Mouse (Mus musculus) MN1 (cell line): ENCODE results near the gene Tspear.

Experiments
- DNase-seq: peaks from one replicate; pipeline ENCODE4 v3.0.0-alpha.2; 2016; ENCODE audit warnings: low spot score

The Tspear gene

GRCm38 (mm10) chr10:77878985-77879384 is 192.6 kb downstream of the Tspear start:
- peak; percentile 52 for DNase-seq

GRCm38 (mm10) chr10:77880305-77880704 is 193.9 kb downstream of the Tspear start:
- peak; percentile 68 for DNase-seq

- DNase-seq = no peak
Measured at GRCm38 (mm10) chr10:77882553-77882952, 196.2 kb downstream of the Tspear start.

- DNase-seq = no peak
Measured at GRCm38 (mm10) chr10:77886007-77886747, 199.8 kb downstream of the Tspear start.

GRCm38 (mm10) chr10:77890987-77891565 is 204.7 kb downstream of the Tspear start:
- DNase-seq = no peak

GRCm38 (mm10) chr10:77895562-77895961 is 209.2 kb downstream of the Tspear start:
- peak; percentile 91 for DNase-seq

- no peak for DNase-seq
Measured at GRCm38 (mm10) chr10:77900126-77900525, 213.8 kb downstream of the Tspear start.

- DNase-seq = peak; percentile 49
Measured at GRCm38 (mm10) chr10:77900903-77901818, 214.8 kb downstream of the Tspear start.

GRCm38 (mm10) chr10:77901871-77902210 is 215.5 kb downstream of the Tspear start:
- DNase-seq = no peak

GRCm38 (mm10) chr10:77902211-77902893 is 216.0 kb downstream of the Tspear start, which contains the start of gene Lrrc3:
Gene Lrrc3 (minus strand): TSS chr10:77902536.
- peak; percentile 84 for DNase-seq

GRCm38 (mm10) chr10:77902894-77903715 is 216.7 kb downstream of the Tspear start:
- DNase-seq = peak; percentile 93

- DNase-seq = peak; percentile 95
Measured at GRCm38 (mm10) chr10:77912605-77913004, 226.2 kb downstream of the Tspear start.

GRCm38 (mm10) chr10:77913292-77913691 is 226.9 kb downstream of the Tspear start:
- peak; percentile 40 for DNase-seq

- DNase-seq = peak; percentile 83
Measured at GRCm38 (mm10) chr10:77916636-77917335, 230.4 kb downstream of the Tspear start.

GRCm38 (mm10) chr10:77921009-77921408 is 234.6 kb downstream of the Tspear start:
- DNase-seq = no peak

GRCm38 (mm10) chr10:77922681-77923080 is 236.3 kb downstream of the Tspear start:
- no peak for DNase-seq

- DNase-seq = peak; percentile 71
Measured at GRCm38 (mm10) chr10:77926140-77926539, 239.8 kb downstream of the Tspear start.

GRCm38 (mm10) chr10:77927375-77927774 is 241.0 kb downstream of the Tspear start:
- no peak for DNase-seq
